Mouse (Mus musculus) right cerebral cortex, adult 2 months (tissue): ENCODE measurements around the gene Akt1.
A peak's percentile ranks its signal among the peaks of the same experiment; 100 is the strongest.

Experiments used
- DNase-seq, 2 experiments: peaks; one replicate each; pipeline ENCODE4 v3.0.0; 2021 to 2022; ENCODE audit warnings: low spot score in 2 of 2

Akt1 gene

GRCm38 (mm10) chr12:112674132-112675011 is at the start of gene Akt1:
Gene Akt1 (minus strand): TSS chr12:112674884.
- peak; percentile 32 to 47 for DNase-seq

- DNase-seq, result peak; percentile 77 to 79
Observed at GRCm38 (mm10) chr12:112724077-112724805, 49.6 kb upstream of the Akt1 start.

GRCm38 (mm10) chr12:112723445-112723844 is 48.8 kb upstream of the Akt1 start:
- DNase-seq, result no peak

- DNase-seq, result no peak
Observed at GRCm38 (mm10) chr12:112723028-112723330, 48.3 kb upstream of the Akt1 start.

- peak; percentile 60 to 64 for DNase-seq
Observed at GRCm38 (mm10) chr12:112722240-112723027, 47.8 kb upstream of the Akt1 start.

GRCm38 (mm10) chr12:112721424-112722239 is 46.9 kb upstream of the Akt1 start:
- no peak for DNase-seq

GRCm38 (mm10) chr12:112720890-112721423 is 46.3 kb upstream of the Akt1 start:
- no peak for DNase-seq

GRCm38 (mm10) chr12:112720216-112720615 is 45.5 kb upstream of the Akt1 start, which contains the start of gene Cep170b:
Gene Cep170b (plus strand): TSS chr12:112720455.
- no peak for DNase-seq

GRCm38 (mm10) chr12:112718995-112719394 is 44.3 kb upstream of the Akt1 start:
- DNase-seq, result no peak

- DNase-seq, result peak; percentile 51 to 63
Observed at GRCm38 (mm10) chr12:112717140-112717539, 42.5 kb upstream of the Akt1 start.

GRCm38 (mm10) chr12:112713984-112714383 is 39.3 kb upstream of the Akt1 start:
- DNase-seq, result peak in 1 of 2 experiments; percentile 26

GRCm38 (mm10) chr12:112707573-112707869 is 32.8 kb upstream of the Akt1 start:
- DNase-seq, result no peak

GRCm38 (mm10) chr12:112706704-112707572 is 32.3 kb upstream of the Akt1 start:
- DNase-seq, result peak; percentile 91

- DNase-seq, result no peak
Observed at GRCm38 (mm10) chr12:112702374-112703320, 28.0 kb upstream of the Akt1 start.

- DNase-seq, result no peak
Observed at GRCm38 (mm10) chr12:112700522-112700921, 25.8 kb upstream of the Akt1 start.

GRCm38 (mm10) chr12:112696806-112697425 is 22.2 kb upstream of the Akt1 start:
- no peak for DNase-seq

GRCm38 (mm10) chr12:112694127-112694475 is 19.4 kb upstream of the Akt1 start:
- DNase-seq, result peak; percentile 38 to 44
